In the genomic region with DNA sequence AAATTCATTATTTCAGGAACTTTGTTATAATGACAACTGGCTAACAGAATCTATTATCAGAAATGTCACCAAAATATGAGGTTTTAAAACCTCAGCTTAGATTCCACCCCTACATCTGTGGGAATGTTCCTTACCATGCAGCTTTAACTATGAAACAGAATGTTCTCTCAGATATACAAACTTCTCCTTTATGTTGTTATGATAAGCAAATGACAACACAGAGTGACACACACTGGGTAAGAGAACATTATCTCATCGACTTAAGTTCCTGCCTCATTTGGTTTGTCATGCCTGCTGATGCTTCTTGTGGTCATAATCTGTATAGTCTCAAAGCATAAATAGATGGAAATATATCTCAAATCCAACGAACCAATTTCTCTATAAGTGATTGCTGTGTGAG, we compare ENCODE assay signal across 26 mouse cellular contexts.
A peak's percentile ranks its signal among the peaks of the same experiment; 100 is the strongest.
DNase-seq lines count a peak whose midpoint lies in the region; ATAC-seq and TF ChIP-seq lines count a peak whose summit lies in the region.
"Had no signal": no experiment of that assay in that cellular context is flagged by ENCODE, and none has a peak within 500 bp of the region (broad histone marks: within the 10 kb centered on the region; RNA-seq: fewer than 3 reads in every experiment).

No protein-coding gene starts in this region.

- ATAC-seq in inflammation-experienced regulatory T-cells, adult 6 months, result peak; percentile 41
- no peak for ATAC-seq in midbrain, embryonic 16.5 days
- ATAC-seq: activated CD4-positive, CD25-positive, alpha-beta regulatory T cell, adult 4 months; forebrain, embryonic 14.5 days had no signal

- no peaks in the 10 kb centered on the region for H3K36me3 ChIP-seq in kidney, adult 2 months (ENCODE audit: control insufficient read depth, insufficient read depth, low read length)
- no peaks in the 10 kb centered on the region for H3K36me3 ChIP-seq in MEL (ENCODE audit: control insufficient read depth in 1 of 2, insufficient read depth in 2 of 2, low read length in 2 of 2)
- H3K36me3 ChIP-seq in midbrain, embryonic 16.5 days (ENCODE audit: control insufficient read depth, insufficient read depth, low read length), result peaks cover 5% of the 10 kb centered on the region; the same call in 1 of the 2 replicates
- H3K36me3 ChIP-seq: embryonic facial prominence, embryonic 15.5 days; limb, embryonic 10.5 days had no signal

- H3K79me2 ChIP-seq in MEL (ENCODE audit: control insufficient read depth, insufficient read depth, low read length, poor library complexity), result no peaks in the 10 kb centered on the region

- TF ChIP-seq CTCF in kidney, adult 2 months (conservative IDR thresholded peaks at IDR 0.05; ENCODE audit: insufficient read depth, insufficient read length, low read depth, low read length), result no peak
- TF ChIP-seq CTCF in MEL (IDR thresholded peaks at IDR 0.05 in 2 of 3, conservative IDR thresholded peaks at IDR 0.05 in 1 of 3; ENCODE audit: control insufficient read depth in 1 of 3, insufficient read depth in 1 of 3, low read depth in 2 of 3, low read length in 3 of 3, poor library complexity in 1 of 3, severe bottlenecking in 1 of 3), result no peak

- no peaks in the 10 kb centered on the region for H3K9me3 ChIP-seq in MEL (replicated peaks; ENCODE audit: insufficient read depth, low read length)
- no peaks in the 10 kb centered on the region for H3K9me3 ChIP-seq in midbrain, embryonic 16.5 days (replicated peaks; ENCODE audit: control insufficient read depth, low read length, poor library complexity, severe bottlenecking)
- H3K9me3 ChIP-seq: embryonic facial prominence, embryonic 15.5 days; hindbrain, embryonic 13.5 days; limb, embryonic 10.5 days had no signal

- 62% methylated on average over 2 of the region's 2 CpGs for WGBS in kidney, adult 2 months
- WGBS in midbrain, embryonic 16.5 days, result 87% methylated on average over 2 of the region's 2 CpGs

- H3K27me3 ChIP-seq in kidney, adult 2 months (replicated peaks; ENCODE audit: control insufficient read depth, insufficient read depth, low read length), result no peaks in the 10 kb centered on the region
- no peaks in the 10 kb centered on the region for H3K27me3 ChIP-seq in MEL (ENCODE audit: control insufficient read depth in 1 of 2, insufficient read depth in 2 of 2, low read length in 2 of 2)
- no peaks in the 10 kb centered on the region for H3K27me3 ChIP-seq in midbrain, embryonic 16.5 days (ENCODE audit: control insufficient read depth, insufficient read depth, low read depth, low read length)
- H3K27me3 ChIP-seq: embryonic facial prominence, embryonic 15.5 days; hindbrain, embryonic 13.5 days had no signal

- TF ChIP-seq POLR2A in kidney, adult 2 months (IDR thresholded peaks at IDR 0.05; ENCODE audit: low read depth, low read length), result no peak
- TF ChIP-seq POLR2A in MEL (IDR thresholded peaks at IDR 0.05; ENCODE audit: control insufficient read depth in 1 of 2, insufficient read depth in 1 of 2, low read depth in 1 of 2, low read length in 2 of 2, poor library complexity in 1 of 2), result no peak

- no peak overlapping the region for H3K27ac ChIP-seq in kidney, adult 2 months (ENCODE audit: insufficient read depth, low read depth, low read length)
- no peak overlapping the region for H3K27ac ChIP-seq in MEL (ENCODE audit: control insufficient read depth, low read depth, low read length)
- no peak overlapping the region for H3K27ac ChIP-seq in midbrain, embryonic 16.5 days (ENCODE audit: low read length)
- H3K27ac ChIP-seq: embryonic facial prominence, embryonic 15.5 days; hindbrain, embryonic 13.5 days; layer of hippocampus, adult 2 months; limb, embryonic 10.5 days had no signal

- peak in 1 of 2 experiments; percentile 54; a peak in 1 of 4 replicates for TF ChIP-seq EP300 in MEL (IDR thresholded peaks at IDR 0.05; ENCODE audit: low read depth in 1 of 2, low read length in 2 of 2)

- H3K4me2 ChIP-seq in midbrain, embryonic 16.5 days (ENCODE audit: low read length), result no peak overlapping the region
- H3K4me2 ChIP-seq: embryonic facial prominence, embryonic 15.5 days; hindbrain, embryonic 13.5 days had no signal

- no peaks in the 10 kb centered on the region for H3K4me1 ChIP-seq in kidney, adult 2 months (ENCODE audit: control insufficient read depth, insufficient read depth, low read length)
- no peaks in the 10 kb centered on the region for H3K4me1 ChIP-seq in MEL (ENCODE audit: control insufficient read depth in 1 of 2, insufficient read depth in 2 of 2, low read length in 2 of 2)
- H3K4me1 ChIP-seq in midbrain, embryonic 16.5 days (ENCODE audit: control insufficient read depth, insufficient read depth, low read length), result no peaks in the 10 kb centered on the region
- H3K4me1 ChIP-seq: embryonic facial prominence, embryonic 15.5 days; hindbrain, embryonic 13.5 days; limb, embryonic 10.5 days had no signal

- TF ChIP-seq RAD21 in MEL (IDR thresholded peaks at IDR 0.05; ENCODE audit: low read depth, low read length), result no peak

- H3K4me3 ChIP-seq in kidney, adult 2 months (ENCODE audit: insufficient read depth, low read depth, low read length), result no peak overlapping the region
- H3K4me3 ChIP-seq in MEL (ENCODE audit: control insufficient read depth in 1 of 2, insufficient read depth in 1 of 2, low read depth in 2 of 2, low read length in 2 of 2), result no peak overlapping the region
- H3K4me3 ChIP-seq in midbrain, embryonic 16.5 days (ENCODE audit: low read depth, low read length), result no peak overlapping the region
- H3K4me3 ChIP-seq: embryonic facial prominence, embryonic 15.5 days; hindbrain, embryonic 13.5 days; layer of hippocampus, adult 2 months; limb, embryonic 10.5 days had no signal

- H3K9ac ChIP-seq in MEL (ENCODE audit: control insufficient read depth, low read depth, low read length, poor library complexity, severe bottlenecking), result no peak overlapping the region
- H3K9ac ChIP-seq in midbrain, embryonic 16.5 days (ENCODE audit: low read depth, low read length), result no peak overlapping the region
- H3K9ac ChIP-seq: embryonic facial prominence, embryonic 15.5 days; hindbrain, embryonic 13.5 days had no signal

- peak; percentile 6 for DNase-seq in kidney, adult 2 months
- no peak for DNase-seq in kidney, adult 8-10 months
- peak; percentile 42 for DNase-seq in MEL (ENCODE audit: low read depth, low spot score)
- DNase-seq in naive thymus-derived CD4-positive, alpha-beta T cell, adult 2 months (ENCODE audit: low read depth), result peak; percentile 53
- no peak for DNase-seq in testis, postnatal 14 days (ENCODE audit: low spot score)
- no peak for DNase-seq in spleen, adult 12 weeks (ENCODE audit: low spot score)
- DNase-seq: adrenal gland, postnatal 10 days; cerebellum, adult 2 months; cerebellum, postnatal 25 days; gastrocnemius, postnatal 10 days; heart, adult 18-20 months; kidney, postnatal 25 days; liver; lung, adult 2 months; lung, postnatal 14 days; right cerebral cortex, postnatal 14 days; spleen, adult 18-20 months; thymus, postnatal 25 days had no signal

TF ChIP-seq in MEL, 35 proteins besides CTCF, POLR2A, EP300 and RAD21:
- no peak for TF ChIP-seq MYB (IDR thresholded peaks at IDR 0.05; ENCODE audit: low read depth, low read length)
- TF ChIP-seq TCF12 (IDR thresholded peaks at IDR 0.05; ENCODE audit: low read depth, low read length), result 0 out of 2 replicates have a peak, but pooled peaks have one; percentile 32
- peak; percentile 39 for TF ChIP-seq ETS1 (IDR thresholded peaks at IDR 0.05; ENCODE audit: low read depth, low read length)

Comparison
In these comparisons a context has a peak if more than half of its experiments do, and no peak if none do; other contexts are left out.
1. DNase-seq: peak in kidney, adult 2 months (single experiment), MEL (single experiment) and naive thymus-derived CD4-positive, alpha-beta T cell, adult 2 months (single experiment); none in kidney, adult 8-10 months (0 of 2), testis, postnatal 14 days (single experiment) and spleen, adult 12 weeks (single experiment).